Mouse (Mus musculus): ENCODE data around the gene Plxnb2. TPM values are rescaled to one million over a fixed set of nuclear protein-coding genes. Genes with fewer than 3 reads are reported as not detected.
A peak's percentile ranks its signal among the peaks of the same experiment; 100 is the strongest.

The Plxnb2 gene
- polyA plus RNA-seq, 1 experiment from 2014 or later = 130 TPM

GRCm38 (mm10) chr15:89178260-89178860 is 2.2 kb downstream of the Plxnb2 start:
- Histone ChIP-seq H3K4me3 (peak overlapping the region; percentile 83), H3K4me2 (peak overlapping the region; percentile 93), H3K9ac (peak overlapping the region; percentile 92), H3K27me3 (no peaks in the 10 kb centered on the region), H3K4me1 (peaks cover 87% of the 10 kb centered on the region), H3K36me3 (no peaks in the 10 kb centered on the region), H3K9me3 (no peaks in the 10 kb centered on the region), H3K27ac (peak overlapping the region; percentile 95)
- 77% methylated on average over 7 of the region's 7 CpGs for WGBS
- ATAC-seq (ENCODE audit: insufficient number of reproducible peaks, insufficient read depth, low FRiP score, low TSS enrichment, low read depth) = no peak

- Histone ChIP-seq H3K4me3 (peak overlapping the region; percentile 83), H3K27ac (peak overlapping the region; percentile 95)
- WGBS = 58% methylated on average over 4 of the region's 4 CpGs
These were observed 2.9 kb downstream of the Plxnb2 start for GRCm38 (mm10) chr15:89177576-89178259.

GRCm38 (mm10) chr15:89177121-89177520 is 3.5 kb downstream of the Plxnb2 start:
- peak overlapping the region; percentile 14 for H3K4me3 ChIP-seq
- peak overlapping the region; percentile 93 for H3K4me2 ChIP-seq
- ATAC-seq (ENCODE audit: insufficient number of reproducible peaks, insufficient read depth, low FRiP score, low TSS enrichment, low read depth) = no peak
- no peaks in the 10 kb centered on the region for H3K27me3 ChIP-seq
- peaks cover 88% of the 10 kb centered on the region for H3K4me1 ChIP-seq
- H3K36me3 ChIP-seq = no peaks in the 10 kb centered on the region
- no peaks in the 10 kb centered on the region for H3K9me3 ChIP-seq
- peak overlapping the region; percentile 71 for H3K27ac ChIP-seq
- WGBS = 28% methylated on average over 5 of the region's 5 CpGs
- peak overlapping the region; percentile 2; the same call in 1 of the 2 replicates for H3K9ac ChIP-seq

More at GRCm38 (mm10) chr15:89177576-89178259, 2.9 kb downstream of the Plxnb2 start:
- ATAC-seq (ENCODE audit: insufficient number of reproducible peaks, insufficient read depth, low FRiP score, low TSS enrichment, low read depth) = no peak
- no peaks in the 10 kb centered on the region for H3K36me3 ChIP-seq
- peaks cover 88% of the 10 kb centered on the region for H3K4me1 ChIP-seq
- H3K27me3 ChIP-seq = no peaks in the 10 kb centered on the region
- peak overlapping the region; percentile 93 for H3K4me2 ChIP-seq
- H3K9me3 ChIP-seq = no peaks in the 10 kb centered on the region
- peak overlapping the region; percentile 2; the same call in 1 of the 2 replicates for H3K9ac ChIP-seq

GRCm38 (mm10) chr15:89175411-89176155 is 5.0 kb downstream of the Plxnb2 start:
- Histone ChIP-seq H3K9ac (no peak overlapping the region), H3K4me3 (no peak overlapping the region), H3K4me2 (peak overlapping the region; percentile 16; the same call in 1 of the 2 replicates), H3K4me1 (peaks cover 90% of the 10 kb centered on the region), H3K27ac (peak overlapping the region; percentile 55), H3K9me3 (no peaks in the 10 kb centered on the region), H3K27me3 (no peaks in the 10 kb centered on the region), H3K36me3 (no peaks in the 10 kb centered on the region)
- ATAC-seq (ENCODE audit: insufficient number of reproducible peaks, insufficient read depth, low FRiP score, low TSS enrichment, low read depth) = no peak
- WGBS = 70% methylated on average over 13 of the region's 13 CpGs

GRCm38 (mm10) chr15:89174889-89175339 is 5.7 kb downstream of the Plxnb2 start:
- peak overlapping the region; percentile 55; the same call in 1 of the 2 replicates for H3K4me3 ChIP-seq

GRCm38 (mm10) chr15:89173906-89174214 is 6.7 kb downstream of the Plxnb2 start:
- no peak; the same call in 1 of the 2 replicates for ATAC-seq (ENCODE audit: insufficient number of reproducible peaks, insufficient read depth, low FRiP score, low TSS enrichment, low read depth)
- H3K9ac ChIP-seq = peak overlapping the region; percentile 73
- H3K36me3 ChIP-seq = peaks cover 2% of the 10 kb centered on the region; the same call in 1 of the 2 replicates
- H3K4me2 ChIP-seq = peak overlapping the region; percentile 99
- no peaks in the 10 kb centered on the region for H3K9me3 ChIP-seq
- peak overlapping the region; percentile 55 for H3K4me3 ChIP-seq
- 2% methylated on average over 15 of the region's 15 CpGs for WGBS
- no peaks in the 10 kb centered on the region for H3K27me3 ChIP-seq
- peak overlapping the region; percentile 55; the same call in 1 of the 2 replicates for H3K27ac ChIP-seq
- H3K4me1 ChIP-seq = peaks cover 98% of the 10 kb centered on the region

More at GRCm38 (mm10) chr15:89174889-89175339, 5.7 kb downstream of the Plxnb2 start:
- ATAC-seq (ENCODE audit: insufficient number of reproducible peaks, insufficient read depth, low FRiP score, low TSS enrichment, low read depth) = no peak; the same call in 1 of the 2 replicates
- Histone ChIP-seq H3K9me3 (no peaks in the 10 kb centered on the region), H3K4me2 (peak overlapping the region; percentile 99), H3K9ac (no peak overlapping the region), H3K36me3 (no peaks in the 10 kb centered on the region), H3K27me3 (no peaks in the 10 kb centered on the region), H3K27ac (peak overlapping the region; percentile 55; the same call in 1 of the 2 replicates), H3K4me1 (peaks cover 96% of the 10 kb centered on the region)
- 58% methylated on average over 11 of the region's 11 CpGs for WGBS

- no peaks in the 10 kb centered on the region for H3K27me3 ChIP-seq
- peaks cover 98% of the 10 kb centered on the region for H3K4me1 ChIP-seq
- peak overlapping the region; percentile 99 for H3K4me2 ChIP-seq
- H3K36me3 ChIP-seq = peaks cover 8% of the 10 kb centered on the region
- H3K27ac ChIP-seq = peak overlapping the region; percentile 84
- no peaks in the 10 kb centered on the region for H3K9me3 ChIP-seq
- peak overlapping the region; percentile 55 for H3K4me3 ChIP-seq
- ATAC-seq (ENCODE audit: insufficient number of reproducible peaks, insufficient read depth, low FRiP score, low TSS enrichment, low read depth) = no peak
- WGBS = under 1% methylated on average over 61 of the region's 65 CpGs
- H3K9ac ChIP-seq = peak overlapping the region; percentile 73
These were observed 7.3 kb downstream of the Plxnb2 start for GRCm38 (mm10) chr15:89173024-89173905.

- H3K27ac ChIP-seq = peak overlapping the region; percentile 84
- H3K4me3 ChIP-seq = peak overlapping the region; percentile 55
- peaks cover 94% of the 10 kb centered on the region for H3K4me1 ChIP-seq
- H3K4me2 ChIP-seq = peak overlapping the region; percentile 99
- ATAC-seq (ENCODE audit: insufficient number of reproducible peaks, insufficient read depth, low FRiP score, low TSS enrichment, low read depth) = no peak
- peak overlapping the region; percentile 73 for H3K9ac ChIP-seq
- no peaks in the 10 kb centered on the region for H3K9me3 ChIP-seq
- H3K36me3 ChIP-seq = peaks cover 17% of the 10 kb centered on the region
- WGBS = 29% methylated on average over 17 of the region's 17 CpGs
- no peaks in the 10 kb centered on the region for H3K27me3 ChIP-seq
These were observed 8.2 kb downstream of the Plxnb2 start for GRCm38 (mm10) chr15:89172276-89172935.

GRCm38 (mm10) chr15:89171526-89172051 is 9.0 kb downstream of the Plxnb2 start:
- Histone ChIP-seq H3K4me2 (no peak overlapping the region), H3K4me1 (peaks cover 85% of the 10 kb centered on the region)
- 89% methylated on average over 5 of the region's 5 CpGs for WGBS

GRCm38 (mm10) chr15:89170102-89170501 is 10.5 kb downstream of the Plxnb2 start:
- H3K27me3 ChIP-seq = no peaks in the 10 kb centered on the region
- peak overlapping the region; percentile 53; the same call in 1 of the 2 replicates for H3K4me2 ChIP-seq
- H3K36me3 ChIP-seq = peaks cover 40% of the 10 kb centered on the region
- H3K9me3 ChIP-seq = no peaks in the 10 kb centered on the region
- peak overlapping the region; percentile 82 for H3K27ac ChIP-seq
- H3K4me3 ChIP-seq = 0 out of 2 replicates have a peak overlapping the region, but pooled peaks have one; percentile 16
- H3K9ac ChIP-seq = peak overlapping the region; percentile 47; the same call in 1 of the 2 replicates
- peaks cover 70% of the 10 kb centered on the region for H3K4me1 ChIP-seq
- no peak for ATAC-seq (ENCODE audit: insufficient number of reproducible peaks, insufficient read depth, low FRiP score, low TSS enrichment, low read depth)
- WGBS = 64% methylated on average over 3 of the region's 3 CpGs

More at GRCm38 (mm10) chr15:89171526-89172051, 9.0 kb downstream of the Plxnb2 start:
- Histone ChIP-seq H3K9me3 (no peaks in the 10 kb centered on the region), H3K27me3 (no peaks in the 10 kb centered on the region), H3K36me3 (peaks cover 25% of the 10 kb centered on the region), H3K27ac (no peak overlapping the region), H3K9ac (no peak overlapping the region), H3K4me3 (no peak overlapping the region)
- ATAC-seq (ENCODE audit: insufficient number of reproducible peaks, insufficient read depth, low FRiP score, low TSS enrichment, low read depth) = no peak

All from embryonic facial prominence, embryonic 13.5 days (tissue).